Mouse (Mus musculus): ENCODE data around the gene Dnm3.
A peak's percentile ranks its signal among the peaks of the same experiment; 100 is the strongest.
"Not testable (repeated sequence)": the region's sequence is repeated elsewhere in the genome, so short reads cannot be mapped to it uniquely, and the experiment has no call there.

The Dnm3 gene

GRCm38 (mm10) chr1:162428904-162429303 is 48.9 kb downstream of the Dnm3 start:
- no peak for DNase-seq (ENCODE audit: low read depth, low spot score)

DNA sequence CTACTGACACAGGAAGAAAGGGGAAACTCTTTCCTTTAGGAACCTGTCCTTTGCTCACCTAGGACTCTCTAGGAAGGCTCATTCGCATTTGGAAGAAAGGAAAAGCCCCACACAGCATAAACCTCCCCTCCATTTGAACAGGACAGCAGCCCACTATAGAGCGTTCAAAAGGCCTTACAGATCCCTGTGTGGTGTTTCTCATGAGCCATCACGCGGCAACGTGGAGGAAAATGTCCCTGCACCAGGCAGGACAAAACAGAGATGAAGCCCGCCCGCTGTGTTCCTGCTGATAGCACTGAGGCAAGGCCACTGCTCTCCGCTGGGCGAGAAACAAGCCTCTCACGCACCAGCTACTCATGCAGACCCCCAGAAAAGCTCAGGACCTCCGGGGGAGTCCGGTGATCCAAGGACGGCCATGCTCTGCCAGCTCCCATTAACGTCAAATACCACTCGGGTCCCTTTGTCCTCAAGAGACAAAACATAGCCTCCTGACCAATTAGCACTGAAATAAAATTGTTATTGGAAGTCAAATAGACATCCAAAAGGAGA is 51.8 kb downstream of the Dnm3 start:
- DNase-seq (ENCODE audit: low read depth, low spot score) = no peak

- no peak for DNase-seq (ENCODE audit: low read depth, low spot score)
These were observed 55.0 kb downstream of the Dnm3 start for GRCm38 (mm10) chr1:162422826-162423225.

DNA sequence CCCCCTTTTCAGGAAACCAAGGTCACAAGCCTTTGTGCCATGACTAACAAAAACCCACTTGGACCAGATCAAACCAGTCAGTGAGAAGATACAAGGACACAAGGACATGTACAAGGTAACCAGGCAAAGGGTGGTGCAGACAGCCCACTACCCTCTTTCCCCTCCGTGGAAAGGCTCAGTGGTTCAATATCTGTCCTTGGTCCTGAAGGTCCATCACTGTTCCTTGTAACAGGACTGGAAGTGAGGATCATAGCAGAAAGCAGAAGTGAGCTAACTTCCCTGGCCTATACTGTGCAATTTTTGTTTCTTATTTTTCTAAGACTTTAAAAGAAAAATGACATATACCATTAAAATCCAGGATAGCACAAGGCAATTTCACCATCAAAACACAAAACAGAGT is 64.0 kb downstream of the Dnm3 start:
- DNase-seq (ENCODE audit: low read depth, low spot score) = no peak

- no peak for DNase-seq (ENCODE audit: low read depth, low spot score)
These were observed 64.9 kb downstream of the Dnm3 start for GRCm38 (mm10) chr1:162412787-162413429.

DNA sequence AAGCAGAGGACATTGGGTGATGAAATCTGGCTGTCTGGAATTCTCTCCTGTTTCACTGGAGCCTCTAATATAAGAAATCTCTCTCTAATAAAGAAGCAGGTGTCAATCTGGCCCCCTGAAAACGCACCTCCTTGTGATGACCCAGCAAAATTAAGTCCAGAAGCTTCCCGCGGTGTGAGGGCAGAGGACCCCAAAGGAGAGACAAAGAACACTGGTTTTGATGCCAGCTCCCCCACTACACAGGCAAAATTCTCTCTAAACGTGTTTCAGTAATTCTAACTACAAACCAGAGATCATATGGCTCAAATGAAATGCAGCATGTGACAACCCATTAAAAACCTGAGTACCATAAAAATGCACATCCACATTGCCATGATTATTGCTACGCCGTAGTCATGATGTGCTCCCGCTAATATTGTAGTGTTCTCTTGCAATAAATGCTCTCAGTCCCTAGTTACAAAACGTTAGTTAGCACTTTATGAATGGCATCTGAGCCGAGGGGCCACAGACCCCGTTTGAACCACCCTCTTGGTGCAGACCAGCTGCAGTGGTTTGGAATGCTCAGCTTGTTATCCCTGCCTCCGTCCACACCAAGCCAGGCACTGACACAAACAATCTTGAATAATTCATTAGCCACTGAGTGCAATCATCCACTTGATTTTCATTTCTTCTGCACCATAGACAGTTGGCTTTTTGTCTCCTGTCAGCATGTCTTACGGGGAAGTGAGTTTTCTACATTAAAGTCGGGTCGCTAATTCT is 67.4 kb downstream of the Dnm3 start:
- no peak for DNase-seq (ENCODE audit: low read depth, low spot score)

DNA sequence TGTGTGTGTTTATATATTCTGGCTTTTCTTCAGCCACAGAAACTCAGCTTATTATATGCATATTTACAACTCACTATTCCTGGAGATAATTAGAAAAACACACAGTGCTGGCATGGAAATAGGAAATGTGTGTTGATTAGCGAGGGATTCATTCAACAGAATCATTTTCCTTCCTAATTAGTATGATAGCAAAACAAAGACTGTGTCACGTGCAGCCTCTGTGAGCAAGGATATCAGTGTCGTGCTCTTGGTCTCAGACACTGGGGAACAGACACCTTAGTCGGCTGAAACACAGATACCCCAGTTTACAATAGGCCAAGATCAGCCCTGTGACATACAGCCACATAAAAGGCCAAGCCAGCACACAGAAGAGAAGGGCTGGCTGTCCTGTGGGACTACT is 83.3 kb downstream of the Dnm3 start:
- DNase-seq (ENCODE audit: low read depth, low spot score) = no peak

- DNase-seq (ENCODE audit: low read depth, low spot score) = no peak
These were observed 89.2 kb downstream of the Dnm3 start for GRCm38 (mm10) chr1:162388442-162389165.

GRCm38 (mm10) chr1:162373068-162373467 is 104.8 kb downstream of the Dnm3 start:
- DNase-seq (ENCODE audit: low read depth, low spot score) = not testable (repeated sequence)

- DNase-seq (ENCODE audit: low read depth, low spot score) = no peak
These were observed 108.1 kb downstream of the Dnm3 start for GRCm38 (mm10) chr1:162369726-162370125.

DNA sequence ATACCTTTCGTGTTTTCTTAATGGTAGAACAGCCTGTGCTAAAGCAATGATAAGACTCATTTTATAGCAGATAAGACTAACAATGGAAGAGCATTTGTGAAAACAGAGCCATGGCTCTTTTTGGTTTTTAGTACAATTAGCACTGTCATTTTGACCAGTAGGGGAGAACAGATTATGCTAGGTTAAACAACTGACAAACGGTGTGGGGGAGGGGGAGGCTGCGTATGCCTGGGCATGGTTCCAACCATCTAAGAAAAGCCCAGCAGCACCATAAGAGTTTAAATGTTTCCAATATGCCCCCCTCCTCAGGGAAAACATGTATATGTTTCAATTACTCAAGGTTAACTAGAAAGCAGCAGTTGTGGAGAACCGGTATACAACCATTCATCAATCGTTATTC is 115.9 kb downstream of the Dnm3 start:
- DNase-seq (ENCODE audit: low read depth, low spot score) = no peak

- no peak for DNase-seq (ENCODE audit: low read depth, low spot score)
These were observed 118.6 kb downstream of the Dnm3 start for GRCm38 (mm10) chr1:162359270-162359669.

DNA sequence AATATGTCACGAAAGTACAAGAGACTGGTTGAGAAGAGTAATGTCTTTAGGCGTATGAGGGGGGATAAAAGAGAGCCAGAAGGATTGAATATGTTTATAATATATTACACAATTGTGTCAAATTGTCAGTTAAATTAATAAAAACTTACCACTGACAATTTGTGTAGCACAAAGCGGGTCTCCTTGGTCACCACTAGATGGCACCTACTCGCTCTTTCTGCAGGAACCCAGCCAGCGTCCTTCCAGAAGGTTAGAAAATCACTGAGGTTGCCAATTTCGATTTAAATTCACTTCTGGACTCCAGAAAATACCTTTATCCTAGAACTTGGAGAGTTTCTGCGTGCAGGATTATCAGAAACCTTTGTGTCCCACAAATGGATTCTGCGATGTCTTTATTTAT is 119.8 kb downstream of the Dnm3 start:
- peak; percentile 38 for DNase-seq (ENCODE audit: low read depth, low spot score)

DNA sequence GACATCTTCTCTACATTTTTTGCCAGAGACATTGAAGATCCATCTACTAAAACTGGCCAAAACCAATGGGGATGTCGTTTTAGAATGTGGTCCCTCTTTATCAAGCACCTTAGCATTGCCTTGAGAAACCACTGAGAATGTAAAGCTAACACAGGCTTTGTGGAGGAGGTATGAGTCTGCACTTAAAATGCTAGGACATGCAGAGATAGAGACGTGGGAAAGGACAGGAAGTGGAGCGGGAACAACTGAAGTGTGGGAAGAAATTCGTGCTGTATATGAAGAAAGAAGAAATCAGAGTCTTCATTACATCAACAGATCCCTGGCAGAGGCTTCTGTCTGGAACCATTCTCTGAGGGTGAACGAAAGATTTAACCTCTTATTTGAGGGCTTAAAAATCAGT is 121.4 kb downstream of the Dnm3 start:
- DNase-seq (ENCODE audit: low read depth, low spot score) = no peak

- DNase-seq (ENCODE audit: low read depth, low spot score) = no peak
These were observed 123.1 kb downstream of the Dnm3 start for GRCm38 (mm10) chr1:162354780-162355179.

DNA sequence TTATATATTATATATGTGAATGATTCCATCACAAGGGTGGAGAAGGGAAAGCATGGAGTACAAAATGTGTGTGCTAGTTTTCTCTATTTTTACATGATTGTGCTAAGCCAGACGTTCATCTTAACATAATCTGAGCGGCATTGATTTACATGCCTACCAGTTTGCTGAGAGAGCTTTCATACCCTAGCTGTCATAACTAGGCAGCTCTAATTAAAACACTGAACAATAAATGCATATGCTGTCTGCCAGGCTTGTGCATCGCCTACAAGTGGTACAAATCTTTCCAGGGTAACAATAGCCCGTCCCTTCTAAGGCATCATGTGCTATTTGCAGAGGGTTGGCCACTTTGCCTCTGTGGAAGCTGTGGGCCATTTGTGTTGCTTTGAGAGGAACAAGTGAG is 124.0 kb downstream of the Dnm3 start:
- DNase-seq (ENCODE audit: low read depth, low spot score) = no peak

- no peak for DNase-seq (ENCODE audit: low read depth, low spot score)
These were observed 128.5 kb downstream of the Dnm3 start for GRCm38 (mm10) chr1:162349306-162349705.

DNA sequence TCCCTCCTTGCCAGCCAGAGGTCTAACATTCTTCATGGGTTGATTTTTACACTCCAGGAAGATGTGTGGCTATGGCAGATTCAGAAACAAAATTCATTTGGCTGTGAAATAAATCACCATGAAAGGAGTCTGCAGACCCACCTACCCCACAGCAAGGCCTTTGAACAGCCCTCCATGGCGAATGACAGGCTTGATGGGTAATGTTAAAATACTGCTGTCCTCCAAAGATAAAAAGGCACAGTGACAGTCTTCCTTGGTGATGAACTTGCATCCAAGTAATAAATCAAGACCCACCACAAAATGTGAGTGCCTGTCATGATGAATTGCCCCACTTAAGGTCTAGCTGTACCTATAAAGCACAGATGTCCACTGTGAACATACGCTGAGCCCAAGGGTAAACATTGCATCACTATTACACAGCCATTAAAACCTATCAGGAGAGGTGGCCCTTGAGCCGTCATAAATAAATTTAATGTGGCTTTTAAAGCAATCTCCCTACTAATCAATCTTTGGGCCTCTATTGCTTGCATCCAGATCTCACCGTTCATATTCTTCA is 131.3 kb downstream of the Dnm3 start:
- DNase-seq (ENCODE audit: low read depth, low spot score) = no peak

DNA sequence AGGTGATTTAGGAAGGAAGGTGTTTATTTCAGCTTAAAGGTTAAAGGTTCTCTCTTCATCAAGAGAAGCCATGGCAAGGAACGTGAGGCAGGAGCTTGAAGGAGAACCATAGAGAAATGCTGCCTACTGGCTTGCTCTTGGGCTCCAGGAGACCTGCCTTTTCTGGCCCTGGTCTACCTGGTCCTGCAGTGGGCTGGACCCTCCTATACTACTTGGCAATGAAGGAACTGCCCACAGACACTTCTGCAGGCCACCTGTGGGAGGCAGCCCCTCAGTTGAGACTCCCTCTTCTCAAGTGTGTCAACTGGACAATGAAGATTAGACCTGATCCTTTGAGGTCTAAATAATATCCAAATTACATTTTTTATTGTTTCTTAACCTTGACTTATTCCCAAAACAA is 140.7 kb downstream of the Dnm3 start:
- no peak for DNase-seq (ENCODE audit: low read depth, low spot score)

DNA sequence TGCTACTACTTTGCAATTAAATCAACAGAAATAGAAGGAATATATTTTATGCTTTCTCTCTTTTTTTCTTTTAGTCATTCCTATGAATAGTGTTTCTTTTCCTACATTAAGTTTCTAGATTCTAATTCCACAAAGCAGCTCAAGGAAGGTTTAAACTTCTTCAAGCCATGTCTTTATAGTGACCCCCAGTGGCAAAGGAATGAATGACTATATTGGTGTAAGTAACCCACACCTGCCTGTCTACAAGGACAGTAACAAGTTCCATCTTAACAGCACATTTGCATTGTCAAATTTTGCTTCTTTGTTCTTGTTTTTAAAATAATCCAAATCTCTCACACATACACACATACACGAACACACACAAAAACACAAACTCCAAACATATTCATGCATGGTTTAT is 141.2 kb downstream of the Dnm3 start:
- peak; percentile 45 for DNase-seq (ENCODE audit: low read depth, low spot score)

DNA sequence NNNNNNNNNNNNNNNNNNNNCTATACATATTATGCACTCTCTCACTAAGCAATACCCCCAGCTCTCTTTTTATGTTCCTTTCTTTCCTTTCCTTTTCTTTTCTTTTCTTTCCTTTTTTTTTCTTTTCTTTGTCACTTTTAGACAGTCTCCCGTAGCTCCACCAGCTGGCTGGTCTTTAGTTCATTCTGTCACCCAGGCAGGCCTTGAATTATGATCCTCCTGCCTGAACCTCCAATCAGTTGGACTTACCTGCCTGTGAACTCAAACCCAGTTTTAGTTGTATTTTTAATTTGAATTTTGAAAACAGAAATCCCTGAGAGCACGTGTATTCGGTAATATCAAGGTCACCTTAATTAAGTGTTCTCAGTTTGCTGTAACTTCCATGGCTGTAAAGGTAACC is 141.6 kb downstream of the Dnm3 start:
- no peak for DNase-seq (ENCODE audit: low read depth, low spot score)

DNA sequence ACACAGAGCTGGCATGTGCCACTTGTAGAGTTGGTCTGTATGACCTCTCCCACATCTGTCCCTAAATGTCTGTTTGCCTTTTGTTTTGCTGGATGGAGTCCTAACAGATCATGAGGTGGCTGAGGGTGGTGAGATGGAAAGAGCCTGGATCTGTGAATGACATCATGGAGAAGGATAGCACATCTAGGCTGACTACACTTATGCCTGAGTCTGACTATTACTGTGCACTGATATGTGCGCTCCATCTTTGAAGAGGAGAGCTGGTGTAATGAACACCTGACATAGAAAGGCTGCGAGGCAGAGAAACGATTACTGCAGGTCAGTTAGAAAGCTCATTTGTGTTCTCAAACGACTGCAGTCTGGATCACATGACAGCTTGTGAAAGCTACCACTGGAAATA is 149.2 kb downstream of the Dnm3 start:
- no peak for DNase-seq (ENCODE audit: low read depth, low spot score)
